Mouse (Mus musculus) hindbrain, embryonic 12.5 days (tissue): ENCODE measurements around the gene Mfn1. TPM values are rescaled to one million over a fixed set of nuclear protein-coding genes. Genes with fewer than 3 reads are reported as not detected.
A peak's percentile ranks its signal among the peaks of the same experiment; 100 is the strongest.

Experiments used
- ATAC-seq: fragments of 200-750 bp; cut with Nextera tagmentation; 2 replicates; pipeline ENCODE4 v1.8.0; 2017; ENCODE audit warnings: moderate TSS enrichment; ENCODE audit not compliant: low FRiP score
- H3K27ac ChIP-seq: fragments of 300-500 bp; sonication (generic); 2 replicates; pipeline ENCODE4 v1.5.1; 2016; ENCODE audit warnings: mild to moderate bottlenecking
- H3K27me3 ChIP-seq: fragments of 300-500 bp; sonication (generic); 2 replicates; pipeline ENCODE4 v1.6.1; 2016; ENCODE audit warnings: mild to moderate bottlenecking
- H3K36me3 ChIP-seq: fragments of 300-500 bp; sonication (generic); 2 replicates; pipeline ENCODE4 v1.6.1; 2016; ENCODE audit warnings: mild to moderate bottlenecking
- H3K4me1 ChIP-seq: fragments of 300-500 bp; sonication (generic); 2 replicates; pipeline ENCODE4 v1.6.1; 2016
- H3K4me2 ChIP-seq: fragments of 300-500 bp; sonication (generic); replicated peaks from 2 replicates; pipeline ENCODE4 v1.6.1; 2016; ENCODE audit warnings: mild to moderate bottlenecking
- H3K4me3 ChIP-seq: fragments of 300-500 bp; sonication (generic); 2 replicates; pipeline ENCODE4 v1.5.1; 2016; ENCODE audit warnings: mild to moderate bottlenecking
- H3K9ac ChIP-seq: fragments of 300-500 bp; sonication (generic); 2 replicates; pipeline ENCODE4 v1.6.1; 2016; ENCODE audit warnings: mild to moderate bottlenecking, moderate library complexity
- H3K9me3 ChIP-seq: fragments of 300-500 bp; sonication (generic); replicated peaks from 2 replicates; pipeline ENCODE4 v1.6.1; 2016; ENCODE audit warnings: mild to moderate bottlenecking
- WGBS: fragments of 180-500 bp; shearing (Covaris S2); methylation state at CpG from one replicate; pipeline ENCODE4 v1.1.7; 2016; 5-methylcytosine and 5-hydroxymethylcytosine counted together
- polyA plus RNA-seq: library from polyadenylated mRNA; unstranded; fragments of >200 nt; fragmentation: Nextera tagmentation; extraction: Ambion mirVana; gene quantifications from 2 replicates; pipeline ENCODE4 v1.2.1, GENCODE M21; 2016

Gene Mfn1
- polyA plus RNA-seq, 1 experiment from 2014 or later = 48.4 TPM

- peak within 1 kb of the TSS; percentile 75 for H3K9ac ChIP-seq
- H3K9me3 ChIP-seq = no peaks in the 10 kb centered on the region
- H3K4me2 ChIP-seq = peak within 1 kb of the TSS; percentile 53
- H3K36me3 ChIP-seq = no peaks in the 10 kb centered on the region
- H3K27ac ChIP-seq = peak within 1 kb of the TSS; percentile 72
- no peaks in the 10 kb centered on the region; the same call in 1 of the 2 replicates for H3K27me3 ChIP-seq
- 1% methylated on average over 81 of the region's 83 CpGs for WGBS
- ATAC-seq = peak; percentile 94
- peak within 1 kb of the TSS; percentile 78 for H3K4me3 ChIP-seq
- H3K4me1 ChIP-seq = peaks cover 3% of the 10 kb centered on the region; the same call in 1 of the 2 replicates
These were observed 87.2 kb downstream of the Mfn1 start, which contains the start of gene Gnb4 for GRCm38 (mm10) chr3:32616331-32617052. Gnb4 (minus strand) TSS chr3:32616585.

- peak overlapping the region; percentile 75 for H3K9ac ChIP-seq
- peak overlapping the region; percentile 78 for H3K4me3 ChIP-seq
- no peaks in the 10 kb centered on the region; the same call in 1 of the 2 replicates for H3K27me3 ChIP-seq
- no peaks in the 10 kb centered on the region for H3K36me3 ChIP-seq
- H3K9me3 ChIP-seq = no peaks in the 10 kb centered on the region
- H3K4me1 ChIP-seq = peaks cover 3% of the 10 kb centered on the region; the same call in 1 of the 2 replicates
- H3K27ac ChIP-seq = peak overlapping the region; percentile 72
- peak overlapping the region; percentile 53 for H3K4me2 ChIP-seq
- peak; percentile 30 for ATAC-seq
- WGBS = 22% methylated on average over 16 of the region's 16 CpGs
These were observed 87.9 kb downstream of the Mfn1 start for GRCm38 (mm10) chr3:32617053-32617642.

GRCm38 (mm10) chr3:32621658-32622057 lies 92.4 kb downstream of the Mfn1 start:
- no peak overlapping the region for H3K27ac ChIP-seq
- H3K36me3 ChIP-seq = no peaks in the 10 kb centered on the region
- no peak overlapping the region for H3K9ac ChIP-seq
- 100% methylated on average over 1 of the region's 1 CpGs for WGBS
- no peaks in the 10 kb centered on the region; the same call in 1 of the 2 replicates for H3K27me3 ChIP-seq
- no peak overlapping the region for H3K4me3 ChIP-seq
- H3K9me3 ChIP-seq = no peaks in the 10 kb centered on the region
- peaks cover 3% of the 10 kb centered on the region; the same call in 1 of the 2 replicates for H3K4me1 ChIP-seq
- no peak overlapping the region for H3K4me2 ChIP-seq
- no peak for ATAC-seq

GRCm38 (mm10) chr3:32622106-32622505 lies 92.8 kb downstream of the Mfn1 start:
- H3K36me3 ChIP-seq = no peaks in the 10 kb centered on the region
- H3K9ac ChIP-seq = no peak overlapping the region
- H3K27ac ChIP-seq = no peak overlapping the region
- no peak for ATAC-seq
- no peaks in the 10 kb centered on the region; the same call in 1 of the 2 replicates for H3K27me3 ChIP-seq
- no peak overlapping the region for H3K4me2 ChIP-seq
- H3K4me3 ChIP-seq = no peak overlapping the region
- peaks cover 3% of the 10 kb centered on the region; the same call in 1 of the 2 replicates for H3K4me1 ChIP-seq
- no peaks in the 10 kb centered on the region for H3K9me3 ChIP-seq
- 97% methylated on average over 3 of the region's 3 CpGs for WGBS

GRCm38 (mm10) chr3:32628141-32628540 lies 98.9 kb downstream of the Mfn1 start:
- no peaks in the 10 kb centered on the region for H3K9me3 ChIP-seq
- no peaks in the 10 kb centered on the region for H3K36me3 ChIP-seq
- H3K27ac ChIP-seq = no peak overlapping the region
- H3K4me3 ChIP-seq = no peak overlapping the region
- H3K27me3 ChIP-seq = no peaks in the 10 kb centered on the region
- no peak for ATAC-seq
- H3K4me1 ChIP-seq = no peaks in the 10 kb centered on the region
- H3K9ac ChIP-seq = no peak overlapping the region
- no peak overlapping the region for H3K4me2 ChIP-seq
- WGBS = 80% methylated on average over 7 of the region's 7 CpGs

Other genes with a start within 250 kb of the Mfn1 start
- 9.4 and 10.1 TPM in 2 replicates for gene Zmat3, start 163.5 kb upstream of the Mfn1 start, polyA plus RNA-seq
- gene Pik3ca, start 131.8 kb upstream of the Mfn1 start, polyA plus RNA-seq = 12.7 and 14.2 TPM in 2 replicates
- 0.12 and 0.13 TPM in 2 replicates for gene Kcnmb3, start 37.2 kb upstream of the Mfn1 start, polyA plus RNA-seq
- gene Zfp639, start 19.2 kb upstream of the Mfn1 start, polyA plus RNA-seq = 40.9 and 43.9 TPM in 2 replicates
- 55.0 and 60.0 TPM in 2 replicates for gene Gnb4, start 87.1 kb downstream of the Mfn1 start, polyA plus RNA-seq
- 150 and 164 TPM in 2 replicates for gene Actl6a, start 176.8 kb downstream of the Mfn1 start, polyA plus RNA-seq
- 277 and 293 TPM in 2 replicates for gene Ndufb5, start 207.5 kb downstream of the Mfn1 start, polyA plus RNA-seq
- 33.7 and 38.8 TPM in 2 replicates for gene Mrpl47, start 208.1 kb downstream of the Mfn1 start, polyA plus RNA-seq